Mouse (Mus musculus) cerebellum, adult 2 months (tissue): ENCODE results near the gene Olfr128.
"Not testable (repeated sequence)": the region's sequence is repeated elsewhere in the genome, so short reads cannot be mapped to it uniquely, and the experiment has no call there.

Experiments
- CTCF ChIP-seq: fragments of 200-500 bp; IDR thresholded peaks from 2 replicates; pipeline ENCODE4 v1.5.1; 2011; ENCODE audit warnings: low read depth, mild to moderate bottlenecking, control low read depth, low read length, moderate library complexity, borderline replicate concordance; ENCODE audit not compliant: insufficient read depth
- POLR2A ChIP-seq: fragments of 200-500 bp; IDR thresholded peaks from 2 replicates; pipeline ENCODE4 v1.6.1; 2011; ENCODE audit warnings: low read length, control low read depth, borderline replicate concordance; ENCODE audit not compliant: insufficient read depth

DNA sequence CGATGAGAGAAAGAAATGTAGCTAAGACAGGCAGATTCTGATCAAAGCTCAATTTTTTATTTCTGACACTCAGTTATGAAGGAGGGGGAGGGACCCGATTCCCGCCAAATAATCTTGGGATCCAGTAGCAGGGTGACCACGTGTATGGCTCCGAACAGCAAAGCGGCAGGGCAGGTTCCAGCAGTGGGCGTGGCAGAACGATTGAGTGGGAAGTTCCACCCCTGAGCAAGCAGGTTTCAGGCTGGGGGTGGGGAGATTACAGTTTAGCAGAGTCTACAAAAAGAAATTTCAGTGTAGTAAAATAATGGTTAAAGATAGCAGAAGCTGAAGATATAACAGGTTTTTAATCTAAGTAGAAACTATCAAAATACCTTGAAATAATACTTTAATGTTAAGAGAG, 13.5 kb upstream of the Olfr128 start:
- not testable (repeated sequence) for TF ChIP-seq CTCF, POLR2A
